Mouse (Mus musculus) lung, adult 2 months (tissue): ENCODE measurements around the gene Gm21891. TPM values are rescaled to one million over a fixed set of nuclear protein-coding genes. Genes with fewer than 3 reads are reported as not detected.
"Not testable (repeated sequence)": the region's sequence is repeated elsewhere in the genome, so short reads cannot be mapped to it uniquely, and the experiment has no call there.

ENCODE experiments used
- DNase-seq: peaks from one replicate; pipeline ENCODE4 v3.0.0; 2022
- H3K4me1 ChIP-seq: fragments of 200-500 bp; 2 replicates; pipeline ENCODE4 v1.6.1; 2011; ENCODE audit warnings: low read length; ENCODE audit not compliant: control insufficient read depth, insufficient read depth
- H3K4me3 ChIP-seq: fragments of 200-500 bp; replicated peaks from 2 replicates; pipeline ENCODE3; 2011; ENCODE audit warnings: low read depth, mild to moderate bottlenecking, control low read depth, low read length; ENCODE audit errors: extremely low read depth
- WGBS: fragments of 180-500 bp; shearing (Covaris S2); methylation state at CpG from one replicate; pipeline ENCODE4 v1.1.7; 2018; 5-methylcytosine and 5-hydroxymethylcytosine counted together
- polyA plus RNA-seq: library from polyadenylated mRNA; depleted of rRNA; stranded (reverse); fragments of >200 nt; gene quantifications from 2 replicates; pipeline ENCODE4 v1.2.3, GENCODE M21; 2012; rRNA removed

The Gm21891 gene
- polyA plus RNA-seq = not detected in 2 replicates

GRCm38 (mm10) chrY:13133392-13133791 lies at the start of gene Gm21891:
Gene Gm21891, minus strand, starts transcription at chrY:13133492.
- no CpG with 5 or more reads among the region's 3 CpGs for WGBS
- not testable (repeated sequence) for H3K4me1 ChIP-seq, DNase-seq, H3K4me3 ChIP-seq

- DNase-seq, H3K4me3 ChIP-seq, H3K4me1 ChIP-seq: not testable (repeated sequence)
Measured at GRCm38 (mm10) chrY:13161668-13162067, 28.4 kb upstream of the Gm21891 start, which contains the start of gene Gm21425. Gene Gm21425, plus strand, starts transcription at chrY:13161968.

Other genes starting within 250 kb of the Gm21891 start
- not detected in 2 replicates for gene Gm20807, start 90.6 kb downstream of the Gm21891 start, polyA plus RNA-seq
- gene Gm21425, start 28.5 kb upstream of the Gm21891 start, polyA plus RNA-seq = not detected in 2 replicates
- gene Gm21828, start 90.4 kb upstream of the Gm21891 start, polyA plus RNA-seq = not detected in 2 replicates
- gene Gm21440, start 118.9 kb upstream of the Gm21891 start, polyA plus RNA-seq = not detected in 2 replicates
- gene Gm21454, start 119.0 kb upstream of the Gm21891 start, polyA plus RNA-seq = not detected in 2 replicates
- not detected in 2 replicates for gene Gm21725, start 215.6 kb upstream of the Gm21891 start, polyA plus RNA-seq